Mouse (Mus musculus): ENCODE measurements around the gene Ddx54. TPM values are rescaled to one million over a fixed set of nuclear protein-coding genes. Genes with fewer than 3 reads are reported as not detected.

The Ddx54 gene
- polyA plus RNA-seq, 3 experiments from 2014 or later = 13.0 to 21.1 (median 13.4) TPM

DNA sequence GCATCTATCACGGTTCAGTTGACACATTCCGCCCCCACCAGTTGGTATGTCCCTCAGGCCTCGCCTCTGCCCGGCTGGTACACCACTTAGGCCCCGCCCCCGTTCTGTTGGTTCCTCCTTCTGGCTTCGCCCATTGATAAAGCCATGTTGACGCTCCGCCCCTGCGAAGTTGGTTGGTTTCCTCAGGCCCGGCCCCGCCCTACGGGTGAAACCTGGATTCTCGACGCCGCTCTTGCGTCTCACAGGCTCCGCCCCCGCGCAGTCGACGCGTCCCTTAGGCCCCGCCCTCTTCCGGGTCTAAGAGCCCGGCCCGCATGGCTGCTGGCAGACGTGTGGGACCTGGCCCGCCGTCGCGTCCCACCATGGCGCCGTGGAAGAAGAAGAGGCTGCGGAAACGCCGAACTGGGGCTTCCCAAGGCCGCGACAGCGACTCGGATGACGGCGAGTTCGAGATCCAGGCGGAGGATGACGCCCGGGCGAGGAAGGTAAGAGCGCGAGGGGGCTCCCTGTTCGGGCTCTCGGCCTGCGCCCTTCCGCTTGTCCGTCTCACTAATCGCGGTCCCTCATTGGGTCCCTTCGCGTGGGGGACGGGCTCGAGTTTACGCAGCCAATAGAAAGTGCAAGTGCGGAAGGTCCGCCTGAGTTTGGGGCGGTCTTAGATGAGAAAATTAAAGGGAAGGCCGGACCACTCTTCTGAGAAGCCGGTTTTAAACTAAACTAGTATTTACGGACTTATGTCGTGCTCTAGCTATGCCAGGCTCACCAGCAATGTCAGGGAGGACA, 474 bp downstream of the Ddx54 start:
- ATAC-seq = peak; percentile 86

DNA sequence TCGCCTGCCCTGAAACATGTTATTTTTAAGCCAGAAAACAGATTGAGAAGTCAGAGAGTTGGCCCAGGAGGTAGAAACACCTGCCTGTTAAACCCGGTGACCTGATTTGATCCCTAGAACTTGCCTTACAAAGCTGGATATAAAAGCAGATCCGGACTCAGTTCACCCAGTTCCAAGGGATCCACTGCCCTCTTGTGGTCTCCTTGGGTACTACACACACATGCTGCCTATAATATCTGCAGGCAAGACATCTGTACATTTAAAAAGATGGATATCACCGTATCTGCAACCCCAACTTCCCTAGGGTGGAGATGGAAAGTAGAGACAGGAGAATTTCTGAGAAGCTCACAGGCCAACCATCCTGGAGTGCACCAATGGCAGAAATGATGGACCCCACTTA, 3.4 kb downstream of the Ddx54 start:
- ATAC-seq = no peak

GRCm38 (mm10) chr5:120618778-120619177, 6.2 kb downstream of the Ddx54 start:
- ATAC-seq = no peak

DNA sequence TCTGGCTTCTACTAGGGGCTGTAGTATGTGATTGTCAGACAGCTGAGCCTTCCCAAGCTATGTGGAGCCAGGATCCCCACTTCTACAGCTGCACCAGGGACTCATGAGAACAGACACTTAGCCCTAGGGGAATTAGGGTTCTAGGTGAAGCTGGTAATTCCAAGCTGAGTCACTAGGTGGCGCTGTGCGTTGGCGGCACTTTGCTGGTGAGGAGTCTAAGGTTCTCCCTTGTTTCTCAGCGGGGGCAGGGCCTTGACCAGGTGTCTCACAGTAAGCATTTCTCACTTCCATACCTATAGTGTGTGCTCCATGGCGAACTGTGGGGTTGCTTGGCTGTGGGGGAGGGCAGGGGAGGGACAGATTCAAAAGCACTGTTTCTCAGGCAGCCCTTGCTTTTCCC, 6.7 kb downstream of the Ddx54 start:
- ATAC-seq = no peak

DNA sequence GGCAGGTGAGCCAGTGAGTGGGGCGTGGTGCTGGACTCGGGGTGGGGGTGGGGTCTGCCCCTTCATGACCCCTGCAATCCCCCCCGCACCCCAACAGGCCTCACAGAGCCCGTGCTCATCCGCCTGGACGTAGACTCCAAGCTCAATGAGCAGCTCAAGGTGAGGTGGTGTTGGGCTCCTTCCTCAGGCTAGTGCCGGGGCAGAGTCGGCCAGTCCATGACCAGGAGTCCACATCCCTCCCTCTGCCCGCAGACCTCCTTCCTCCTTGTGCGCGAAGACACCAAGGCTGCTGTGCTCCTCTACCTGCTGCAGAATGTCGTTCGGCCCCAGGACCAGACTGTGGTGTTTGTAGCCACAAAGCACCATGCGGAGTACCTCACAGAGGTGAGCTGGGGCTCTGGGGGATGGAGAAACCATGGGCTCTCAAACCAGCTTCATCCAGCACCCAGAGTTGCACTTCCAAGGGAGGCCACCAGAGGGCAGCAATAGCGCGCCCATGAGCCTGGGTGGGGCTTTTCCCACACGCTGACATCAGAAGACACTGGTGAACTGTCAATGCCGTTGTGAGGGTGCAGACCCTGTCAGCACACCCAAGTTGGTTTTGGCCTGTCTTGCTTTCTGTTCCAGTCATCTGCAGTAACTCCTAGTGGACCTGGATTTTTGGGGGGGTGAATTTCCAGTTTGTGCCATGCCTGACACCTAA, 8.0 kb downstream of the Ddx54 start:
- ATAC-seq = peak; percentile 49

DNA sequence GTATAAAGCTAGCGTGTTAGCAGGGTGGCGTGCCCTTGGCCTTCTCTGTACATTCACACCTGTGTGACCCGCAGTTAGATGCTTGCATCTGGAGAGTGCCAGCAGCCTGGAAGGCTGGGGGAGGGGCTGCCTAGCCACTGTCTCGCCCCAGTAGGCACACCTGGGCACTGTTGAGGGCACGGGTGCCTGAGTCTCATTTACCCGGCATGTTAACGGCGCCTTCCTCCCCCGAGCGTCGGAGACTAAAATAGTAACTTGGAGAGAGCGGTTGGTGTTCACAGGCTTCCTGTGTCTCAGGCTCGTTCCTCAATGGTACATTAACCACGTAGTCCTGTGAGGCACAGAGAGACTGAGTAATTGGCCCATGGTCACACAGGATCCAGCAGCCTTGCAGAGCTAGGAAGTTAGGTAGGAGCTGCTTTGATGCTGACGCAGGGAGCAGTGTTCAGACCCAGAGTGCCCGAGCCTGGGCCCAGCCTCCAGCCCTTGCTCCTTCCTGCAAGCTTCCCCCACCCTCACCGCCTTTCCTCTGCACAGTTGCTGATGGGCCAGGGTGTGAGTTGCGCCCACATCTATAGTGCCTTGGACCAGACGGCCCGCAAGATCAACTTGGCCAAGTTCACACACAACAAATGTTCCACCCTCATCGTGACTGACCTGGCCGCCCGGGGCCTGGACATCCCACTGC, 8.7 kb downstream of the Ddx54 start:
- ATAC-seq = peak; percentile 73

DNA sequence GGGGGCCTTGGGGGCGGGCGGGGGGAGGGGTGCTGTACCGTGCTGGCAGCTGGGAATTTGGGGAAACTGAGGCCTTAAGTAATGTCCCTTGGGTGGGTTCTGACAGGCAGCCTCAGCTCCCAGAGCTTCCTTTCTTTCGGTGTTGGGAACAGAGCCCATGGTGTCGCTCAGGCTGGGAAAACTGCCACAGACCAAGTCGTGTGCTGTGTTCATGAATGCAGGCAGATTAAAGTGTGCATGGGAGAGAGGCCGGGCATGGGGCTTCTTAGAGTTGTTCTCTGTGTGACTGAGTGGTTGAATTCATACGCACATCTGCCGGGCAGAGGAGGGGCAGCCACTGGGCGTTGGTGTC, 9.3 kb downstream of the Ddx54 start:
- no peak for ATAC-seq

DNA sequence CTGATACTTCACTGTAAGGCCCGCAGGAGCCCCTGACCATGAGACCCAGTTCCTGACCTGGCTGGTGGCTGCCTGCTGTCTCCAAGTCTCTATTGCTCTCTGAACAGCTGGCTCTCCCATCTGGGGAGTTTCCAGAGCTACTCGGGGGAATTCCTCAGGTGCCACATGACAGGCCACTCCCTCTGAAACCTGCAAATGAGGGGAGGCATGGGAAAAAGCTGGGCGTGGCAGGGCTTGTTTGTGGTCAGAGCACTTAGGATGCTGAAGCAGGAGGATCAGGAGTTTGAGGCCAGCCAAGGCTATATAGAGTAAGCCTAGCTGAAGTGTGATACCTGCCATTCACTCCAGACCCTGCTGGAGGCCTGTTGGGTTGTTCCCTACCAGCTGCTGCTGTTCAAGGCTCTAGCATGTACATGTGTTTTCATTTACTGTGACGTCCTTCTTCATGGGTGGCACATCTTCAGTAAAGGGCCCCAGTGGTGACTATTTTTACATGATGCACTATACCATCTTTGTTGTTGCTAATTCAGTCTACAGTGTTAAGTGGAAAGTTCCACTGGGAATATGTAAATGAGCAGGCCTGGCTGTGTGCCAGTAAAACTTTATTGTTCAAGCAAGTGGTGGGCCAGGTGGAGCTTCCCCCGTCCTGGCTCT, 9.8 kb downstream of the Ddx54 start:
- peak; percentile 39 for ATAC-seq

DNA sequence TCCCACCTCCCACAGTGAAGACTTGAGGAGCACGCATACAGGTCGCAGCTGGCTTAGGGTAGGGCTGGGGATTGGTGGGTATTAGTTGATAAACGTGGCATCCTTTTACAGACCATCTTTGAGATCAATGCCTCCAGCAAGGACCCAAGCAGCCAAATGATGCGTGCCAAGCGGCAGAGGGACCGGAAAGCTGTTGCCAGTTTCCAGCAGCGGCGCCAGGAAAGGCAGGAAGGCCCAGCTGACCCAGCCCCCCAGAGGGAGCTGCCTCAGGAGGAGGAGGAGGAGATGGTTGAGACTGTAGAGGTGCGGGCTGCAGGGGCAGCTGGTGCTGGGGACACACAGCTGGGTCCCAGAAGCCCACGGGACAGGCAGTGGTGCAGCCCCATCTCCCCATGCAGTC, 11.9 kb downstream of the Ddx54 start:
- no peak for ATAC-seq

GRCm38 (mm10) chr5:120626399-120626798, 13.9 kb downstream of the Ddx54 start:
- ATAC-seq = no peak

DNA sequence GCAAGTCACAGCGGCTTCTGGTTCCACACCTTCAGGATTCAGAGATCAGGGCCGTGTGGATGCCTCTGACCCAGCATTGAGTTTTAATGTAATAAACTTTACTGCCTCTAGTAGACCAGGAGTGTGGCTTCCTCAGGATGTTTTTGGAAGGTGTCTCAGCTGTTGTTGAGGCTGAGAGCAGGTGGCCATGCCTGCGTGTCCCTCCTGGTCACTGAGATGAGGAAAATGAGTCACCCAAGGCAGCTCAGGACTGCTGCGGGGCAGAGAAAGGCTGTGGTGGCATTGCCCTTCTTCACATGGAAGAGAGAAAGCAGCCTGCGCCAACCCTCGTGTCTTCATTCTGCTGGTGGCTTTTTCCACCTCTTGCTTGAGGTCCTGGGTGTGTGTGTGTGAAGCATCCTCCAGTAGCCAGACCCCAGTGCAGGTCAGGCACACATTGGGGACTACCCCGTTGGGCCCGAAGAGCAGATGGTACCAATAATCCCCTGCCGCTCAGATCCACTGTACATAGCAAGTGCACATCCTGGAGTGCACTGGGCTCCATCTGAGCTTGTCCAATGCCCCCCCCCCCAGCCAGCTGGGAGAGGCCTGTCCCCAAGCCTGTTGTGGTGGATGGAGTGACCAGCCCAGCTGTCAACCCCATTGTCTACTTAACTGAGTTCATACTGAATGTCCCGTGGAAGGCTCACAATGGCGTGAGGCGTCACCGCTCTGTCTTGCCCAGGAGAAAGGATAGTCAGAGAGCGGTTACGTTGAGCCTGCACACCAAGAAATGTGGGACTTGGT, 15.2 kb downstream of the Ddx54 start:
- no peak for ATAC-seq

DNA sequence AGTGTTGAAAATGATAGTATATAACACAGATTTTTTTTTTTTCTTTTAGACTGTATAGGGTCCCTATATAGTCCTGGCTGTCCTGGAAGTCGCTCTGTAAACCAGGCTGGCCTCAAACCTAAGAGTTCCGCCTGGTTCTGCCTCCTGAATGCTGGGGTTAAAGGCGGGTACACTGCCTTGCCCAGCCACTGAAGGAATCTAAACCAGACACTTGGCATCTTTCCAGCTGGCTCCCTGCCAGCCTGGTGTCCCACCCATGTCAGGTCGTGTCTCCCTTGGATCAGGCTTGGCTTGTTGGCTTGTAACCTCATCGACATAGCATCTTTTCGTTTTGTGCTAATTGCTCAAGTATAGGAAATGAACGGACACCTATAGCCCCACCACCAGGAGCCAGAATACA, 16.1 kb downstream of the Ddx54 start:
- no peak for ATAC-seq

DNA sequence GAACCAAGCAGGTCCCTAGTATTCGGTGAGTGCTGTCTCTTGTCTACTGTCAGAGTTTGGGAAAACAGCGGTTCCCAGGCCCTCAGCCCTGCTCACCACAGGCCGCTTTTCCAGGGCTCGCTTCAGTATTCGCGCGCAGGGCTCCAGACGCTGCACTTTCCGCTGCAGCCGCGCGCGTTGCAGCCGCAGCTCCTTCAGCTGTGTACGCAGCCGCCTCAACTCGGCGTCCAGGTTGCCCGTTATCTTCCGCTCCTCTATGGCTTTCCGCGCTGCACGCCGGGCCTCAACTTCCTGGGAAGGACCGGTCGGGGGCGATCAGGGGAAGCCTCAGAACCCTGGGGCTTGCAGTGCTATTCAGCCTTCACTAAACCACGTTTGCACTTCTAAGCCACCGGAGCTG, 18.6 kb downstream of the Ddx54 start:
- ATAC-seq = no peak

DNA sequence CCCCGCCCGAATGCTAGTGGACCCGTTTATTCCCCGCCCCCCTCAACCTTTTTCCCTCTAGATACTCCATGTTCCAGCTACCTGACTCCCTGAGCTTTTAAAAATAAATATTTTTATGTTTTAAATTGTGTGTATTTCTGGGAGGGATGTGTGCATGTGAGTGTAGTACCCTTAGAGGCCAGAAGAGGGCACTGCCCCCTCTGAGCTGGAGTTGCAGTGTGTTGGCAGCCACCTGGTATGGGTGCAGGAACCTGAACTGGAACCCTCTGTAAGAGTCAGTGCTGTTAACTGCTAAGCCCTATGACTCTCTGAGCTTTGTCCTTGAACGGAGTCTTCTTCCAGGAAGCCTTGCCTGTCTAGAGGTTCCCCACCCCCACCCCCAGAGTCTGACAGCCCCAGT, 19.4 kb downstream of the Ddx54 start:
- ATAC-seq = no peak

- no peak for ATAC-seq
Observed at GRCm38 (mm10) chr5:120634131-120634530, 21.6 kb downstream of the Ddx54 start, which contains the start of gene Cfap73. Cfap73 (minus strand) TSS chr5:120634235.

- no peak for ATAC-seq
Observed at GRCm38 (mm10) chr5:120634860-120635259, 22.3 kb downstream of the Ddx54 start.

DNA sequence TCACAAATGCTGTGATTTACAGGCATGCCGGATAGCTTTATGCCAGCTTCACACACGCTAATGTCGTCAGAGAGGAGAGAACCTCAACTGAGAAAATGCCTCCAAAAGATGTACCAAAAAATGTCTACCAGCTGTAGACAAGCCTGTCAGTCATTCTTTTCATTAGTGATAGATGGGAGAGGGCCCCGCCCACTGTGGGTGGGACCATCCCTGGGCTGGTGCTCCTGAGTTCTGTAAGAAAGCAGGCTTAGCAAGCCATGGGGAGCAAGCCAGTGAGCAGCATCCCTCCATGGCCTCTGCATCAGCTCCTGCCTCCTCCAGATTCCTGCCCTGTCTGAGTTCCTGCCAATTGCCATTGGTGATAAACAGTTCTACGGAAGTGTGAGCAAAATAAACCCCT, 23.1 kb downstream of the Ddx54 start:
- no peak for ATAC-seq

DNA sequence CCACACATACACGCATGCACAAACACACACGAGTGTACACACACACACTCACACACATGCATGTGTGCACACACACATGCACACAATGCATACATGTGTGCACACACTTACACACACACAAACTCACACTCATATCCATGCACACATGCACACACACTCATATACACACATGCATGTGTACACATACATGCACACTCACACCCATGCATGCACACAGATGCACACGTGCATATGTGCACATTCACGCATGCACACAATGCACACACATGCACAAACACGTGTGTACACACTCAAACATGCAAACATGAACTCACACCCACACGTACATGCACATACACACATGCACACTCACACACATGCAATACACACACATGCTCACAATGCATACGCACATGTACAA, 27.6 kb downstream of the Ddx54 start:
- ATAC-seq = no peak

DNA sequence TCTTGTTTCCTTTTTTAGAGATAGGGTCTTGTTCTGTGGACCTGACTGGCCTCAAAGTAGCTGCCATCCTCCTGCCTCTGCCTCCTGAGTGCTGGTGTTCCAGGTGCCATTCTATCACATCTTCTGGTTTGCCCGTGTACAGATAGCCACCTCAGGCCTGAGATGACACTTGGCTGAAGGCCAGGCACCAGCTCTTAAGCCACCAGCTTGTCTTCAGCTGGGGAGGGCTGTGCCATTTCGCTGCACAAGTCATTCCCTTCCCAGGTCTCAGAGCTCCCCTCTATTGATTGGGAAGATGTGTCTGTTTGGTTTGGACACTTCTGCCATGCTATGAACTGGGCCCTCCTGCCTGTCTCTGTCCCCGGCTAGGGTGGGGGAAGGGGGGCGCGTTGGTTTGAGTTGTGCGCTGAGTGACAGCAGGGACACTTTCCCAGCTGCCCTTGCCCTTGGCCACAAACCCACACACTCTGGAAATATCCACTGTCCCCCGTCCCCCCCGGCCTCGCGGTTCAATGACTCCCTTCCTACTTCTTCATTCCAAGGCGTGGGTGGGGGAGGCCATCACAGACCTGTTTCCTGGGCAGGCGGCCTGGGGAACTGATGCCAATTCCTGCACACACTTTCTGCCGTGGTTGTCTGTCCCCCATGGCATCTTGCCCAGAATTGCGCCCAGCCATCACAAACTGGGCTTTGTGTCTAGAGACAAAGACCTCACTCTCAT, 31.0 kb downstream of the Ddx54 start:
- ATAC-seq = no peak

DNA sequence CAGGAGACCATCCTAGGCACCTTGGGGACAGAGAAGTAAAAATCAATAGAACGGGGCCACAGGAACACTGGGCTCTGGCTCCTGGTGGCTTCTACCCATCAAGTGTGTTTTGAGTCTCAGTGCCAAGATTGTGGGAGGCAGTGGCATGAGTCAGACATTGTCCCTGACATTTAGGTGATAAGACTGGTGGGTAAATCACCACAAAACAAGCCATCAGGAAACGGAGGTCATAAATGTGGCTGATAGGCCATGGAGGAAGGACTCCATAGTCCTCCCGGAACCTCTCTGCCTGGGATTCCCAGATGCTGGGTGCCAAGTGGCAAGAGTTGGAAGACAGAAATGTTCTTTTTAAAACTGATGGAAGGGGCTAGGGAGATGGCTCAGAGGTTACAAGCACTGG, 31.7 kb downstream of the Ddx54 start:
- ATAC-seq = no peak

DNA sequence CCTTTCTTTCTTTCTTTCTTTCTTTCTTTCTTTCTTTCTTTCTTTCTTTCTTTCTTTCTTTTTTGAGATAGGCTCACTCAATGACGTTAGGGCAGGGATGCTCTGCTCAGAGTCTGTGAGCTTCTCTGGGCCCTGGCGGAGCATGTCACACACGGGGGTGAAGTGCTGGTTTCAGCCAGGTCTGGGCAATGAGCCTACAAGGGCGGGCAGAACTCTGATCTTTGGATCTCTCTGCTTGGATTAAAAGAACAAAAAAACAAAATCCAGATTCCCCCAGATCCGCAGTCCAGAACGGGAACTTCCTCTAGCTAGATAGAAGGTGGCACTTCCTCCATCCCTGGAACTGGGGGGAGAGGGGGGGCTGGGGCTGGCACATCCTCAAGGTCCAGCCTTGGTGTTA, 33.3 kb downstream of the Ddx54 start:
- no peak for ATAC-seq

DNA sequence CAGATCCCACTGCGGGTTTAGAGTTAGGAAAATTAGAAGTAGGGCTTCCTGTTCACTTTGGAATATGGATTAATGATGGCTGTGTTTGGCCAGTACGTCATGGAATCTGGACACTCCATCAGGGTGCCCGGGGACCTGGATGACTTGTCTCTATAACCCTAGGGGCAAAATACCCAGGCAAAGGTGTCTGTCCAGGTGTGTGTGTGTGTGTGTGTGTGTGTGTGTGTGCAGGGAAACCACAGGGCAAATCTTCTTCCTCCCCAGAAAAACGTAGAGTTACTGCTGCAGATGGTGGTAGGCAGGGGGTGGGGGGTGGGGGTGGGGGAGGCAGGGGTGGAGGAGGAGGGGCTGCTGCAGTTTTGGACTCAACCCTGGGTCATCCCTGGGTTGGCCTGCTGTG, 34.8 kb downstream of the Ddx54 start:
- ATAC-seq = no peak
